Comparison of ENCODE assay signal across 8 mouse cellular contexts in the genomic region with DNA sequence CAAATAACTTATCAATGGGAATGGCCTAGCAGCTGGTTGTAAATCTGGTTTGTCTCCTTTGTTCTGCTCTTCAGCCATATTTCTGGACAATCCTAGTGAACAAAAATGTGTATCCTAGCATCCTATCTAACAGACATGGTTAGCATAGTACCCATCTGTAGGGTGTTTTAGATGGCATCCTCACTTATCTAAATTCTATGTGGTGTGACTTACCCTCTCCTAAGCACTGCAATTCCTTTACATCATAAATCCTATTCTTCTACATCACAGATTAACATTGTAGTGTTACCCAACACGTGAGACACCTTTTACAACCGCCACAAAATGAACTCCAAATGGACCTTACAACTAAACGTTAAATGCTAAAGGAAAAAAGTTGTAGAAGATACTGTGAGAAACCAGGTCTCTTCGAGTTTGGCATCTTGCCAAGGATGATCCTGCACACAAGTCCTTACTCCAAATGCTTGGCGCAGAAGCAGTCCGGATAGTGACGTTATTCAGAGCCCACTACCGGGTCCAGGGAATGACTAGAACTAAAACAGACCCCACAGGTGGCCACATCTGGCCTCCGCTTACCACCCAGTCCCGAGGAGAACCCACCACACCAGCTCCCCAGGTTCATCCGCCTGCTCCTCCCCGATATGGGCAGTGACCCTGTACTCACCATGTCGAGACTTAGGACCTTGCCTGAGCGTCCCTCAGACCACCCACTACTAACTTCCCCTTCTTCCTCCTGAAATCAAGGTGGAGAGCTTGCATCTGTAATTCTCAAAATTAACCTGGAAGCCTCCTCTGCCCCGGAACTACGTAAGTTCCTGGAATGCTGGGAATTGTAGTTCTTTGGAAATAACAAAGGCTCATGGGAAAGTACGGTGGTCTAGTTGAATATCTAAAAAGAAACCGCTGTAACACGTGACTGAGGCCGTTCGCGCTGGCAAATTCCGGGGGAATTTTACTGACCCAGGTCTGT. TPM values are rescaled to one million over a fixed set of nuclear protein-coding genes. Genes with fewer than 3 reads are reported as not detected.
A peak's percentile ranks its signal among the peaks of the same experiment; 100 is the strongest.
DNase-seq lines count a peak whose midpoint lies in the region; ATAC-seq and TF ChIP-seq lines count a peak whose summit lies in the region.

A gene (minus strand): TSS at position 753 of the 970 bp plus-strand sequence.

- peaks cover 8% of the 10 kb centered on the region for H3K9me3 ChIP-seq in forebrain, embryonic 12.5 days
- H3K9me3 ChIP-seq in heart, postnatal 0 days (replicated peaks; ENCODE audit: control insufficient read depth, low read length), result no peaks in the 10 kb centered on the region
- H3K9me3 ChIP-seq in liver, embryonic 14.5 days (ENCODE audit: control insufficient read depth, low read length), result no peaks in the 10 kb centered on the region
- H3K9me3 ChIP-seq in neural tube, embryonic 11.5 days (ENCODE audit: control insufficient read depth, low read length), result no peaks in the 10 kb centered on the region
- no peaks in the 10 kb centered on the region for H3K9me3 ChIP-seq in stomach, postnatal 0 days (ENCODE audit: control insufficient read depth, low read length)

- ATAC-seq in forebrain, embryonic 12.5 days (ENCODE audit: low FRiP score), result peak; percentile 92
- peak; percentile 92 for ATAC-seq in heart, postnatal 0 days (ENCODE audit: insufficient read depth, low read depth)
- ATAC-seq in liver, embryonic 14.5 days (ENCODE audit: insufficient read depth), result peak; percentile 85
- ATAC-seq in neural tube, embryonic 11.5 days (ENCODE audit: insufficient read depth, low FRiP score, low TSS enrichment), result peak; percentile 89
- ATAC-seq in stomach, postnatal 0 days (ENCODE audit: low FRiP score, low TSS enrichment), result peak; percentile 89

- no peak within 1 kb of the TSS for H3K27ac ChIP-seq in forebrain, embryonic 12.5 days
- H3K27ac ChIP-seq in heart, postnatal 0 days (ENCODE audit: low read depth), result peak within 1 kb of the TSS; percentile 78
- no peak within 1 kb of the TSS; the same call in 1 of the 2 replicates for H3K27ac ChIP-seq in liver, embryonic 14.5 days
- H3K27ac ChIP-seq in neural tube, embryonic 11.5 days (ENCODE audit: low read depth, low read length), result no peak within 1 kb of the TSS
- no peak within 1 kb of the TSS; the same call in 1 of the 2 replicates for H3K27ac ChIP-seq in stomach, postnatal 0 days (replicated peaks)

- 3% methylated on average over 23 of the region's 23 CpGs for WGBS in forebrain, embryonic 12.5 days
- WGBS in heart, postnatal 0 days, result 2% methylated on average over 23 of the region's 23 CpGs
- under 1% methylated on average over 23 of the region's 23 CpGs for WGBS in liver, embryonic 14.5 days (ENCODE audit: insufficient replicate concordance)
- 5% methylated on average over 23 of the region's 23 CpGs for WGBS in neural tube, embryonic 11.5 days
- 1% methylated on average over 23 of the region's 23 CpGs for WGBS in stomach, postnatal 0 days

- H3K4me3 ChIP-seq in forebrain, embryonic 12.5 days (replicated peaks), result peak within 1 kb of the TSS; percentile 64
- H3K4me3 ChIP-seq in heart, postnatal 0 days (ENCODE audit: low read depth, low read length), result peak within 1 kb of the TSS; percentile 68
- peak within 1 kb of the TSS; percentile 81 to 96 for H3K4me3 ChIP-seq in liver, embryonic 14.5 days (ENCODE audit: insufficient read depth in 1 of 2, low read depth in 2 of 2, low read length in 2 of 2)
- H3K4me3 ChIP-seq in neural tube, embryonic 11.5 days (ENCODE audit: low read depth, low read length), result peak within 1 kb of the TSS; percentile 80
- H3K4me3 ChIP-seq in stomach, postnatal 0 days (ENCODE audit: low read depth, low read length), result peak within 1 kb of the TSS; percentile 94

- peak within 1 kb of the TSS; percentile 55 for H3K4me2 ChIP-seq in forebrain, embryonic 12.5 days
- H3K4me2 ChIP-seq in heart, postnatal 0 days (ENCODE audit: low read depth, low read length), result peak within 1 kb of the TSS; percentile 84
- H3K4me2 ChIP-seq in liver, embryonic 14.5 days (ENCODE audit: low read depth), result peak within 1 kb of the TSS; percentile 79
- H3K4me2 ChIP-seq in neural tube, embryonic 11.5 days (ENCODE audit: low read depth), result peak within 1 kb of the TSS; percentile 58
- peak within 1 kb of the TSS; percentile 57 for H3K4me2 ChIP-seq in stomach, postnatal 0 days (replicated peaks; ENCODE audit: low read depth)

- H3K27me3 ChIP-seq in forebrain, embryonic 12.5 days, result 0 out of 2 replicates have a peak, but pooled peaks cover 3% of the 10 kb centered on the region
- no peaks in the 10 kb centered on the region for H3K27me3 ChIP-seq in heart, postnatal 0 days (ENCODE audit: control insufficient read depth, insufficient read depth, low read length)
- H3K27me3 ChIP-seq in liver, embryonic 14.5 days (ENCODE audit: control insufficient read depth, insufficient read depth, low read length), result no peaks in the 10 kb centered on the region
- H3K27me3 ChIP-seq in neural tube, embryonic 11.5 days (ENCODE audit: control insufficient read depth, insufficient read depth, low read length), result no peaks in the 10 kb centered on the region
- no peaks in the 10 kb centered on the region for H3K27me3 ChIP-seq in stomach, postnatal 0 days (ENCODE audit: control insufficient read depth, insufficient read depth, low read length)

- TF ChIP-seq CTCF in heart, postnatal 0 days (IDR thresholded peaks at IDR 0.05; ENCODE audit: low read depth), result no peak
- TF ChIP-seq CTCF in liver, embryonic 14.5 days (IDR thresholded peaks at IDR 0.05; ENCODE audit: low read depth), result no peak
- TF ChIP-seq CTCF in stomach, postnatal 0 days (IDR thresholded peaks at IDR 0.05; ENCODE audit: low read depth), result no peak

- peaks cover 21% of the 10 kb centered on the region for H3K36me3 ChIP-seq in forebrain, embryonic 12.5 days (replicated peaks)
- H3K36me3 ChIP-seq in heart, postnatal 0 days (replicated peaks; ENCODE audit: control insufficient read depth, insufficient read depth, low read length), result peaks cover 16% of the 10 kb centered on the region
- H3K36me3 ChIP-seq in liver, embryonic 14.5 days (replicated peaks; ENCODE audit: control insufficient read depth, insufficient read depth, low read depth), result no peaks in the 10 kb centered on the region
- H3K36me3 ChIP-seq in neural tube, embryonic 11.5 days (ENCODE audit: control insufficient read depth, insufficient read depth, low read length), result no peaks in the 10 kb centered on the region; the same call in 1 of the 2 replicates
- 0 out of 2 replicates have a peak, but pooled peaks cover 3% of the 10 kb centered on the region for H3K36me3 ChIP-seq in stomach, postnatal 0 days (ENCODE audit: control insufficient read depth, insufficient read depth, low read length)

- no peak for TF ChIP-seq EP300 in heart, postnatal 0 days (IDR thresholded peaks at IDR 0.05; ENCODE audit: low read depth)
- TF ChIP-seq EP300 in liver, embryonic 14.5 days (IDR thresholded peaks at IDR 0.05; ENCODE audit: low read depth), result no peak
- TF ChIP-seq EP300 in stomach, postnatal 0 days (optimal IDR thresholded peaks at IDR 0.05), result no peak

- DNase-seq in ES-CJ7 (ENCODE audit: low read depth, low spot score), result peak; percentile 91
- peak; percentile 73 for DNase-seq in c-Kit-positive CD71-negative TER-119-negative erythroid progenitor cells, embryonic 14.5 days (ENCODE audit: low read depth)
- peak; percentile 97 for DNase-seq in heart, postnatal 0 days (ENCODE audit: low spot score)
- peak; percentile 75 to 91 for DNase-seq in kidney, postnatal 36 days
- peak; percentile 78 to 88 (median 83) for DNase-seq in liver, embryonic 14.5 days (ENCODE audit: low read depth in 3 of 3, low spot score in 3 of 3)
- DNase-seq in neural tube, embryonic 11.5 days (ENCODE audit: low spot score), result peak; percentile 71
- DNase-seq in stomach, postnatal 0 days (ENCODE audit: low spot score), result peak; percentile 48

- H3K9ac ChIP-seq in forebrain, embryonic 12.5 days, result peak within 1 kb of the TSS; percentile 61
- H3K9ac ChIP-seq in heart, postnatal 0 days (replicated peaks; ENCODE audit: low read depth, low read length), result peak within 1 kb of the TSS; percentile 62
- H3K9ac ChIP-seq in liver, embryonic 14.5 days (replicated peaks), result peak within 1 kb of the TSS; percentile 74
- peak within 1 kb of the TSS; percentile 68 for H3K9ac ChIP-seq in neural tube, embryonic 11.5 days (ENCODE audit: low read length)
- H3K9ac ChIP-seq in stomach, postnatal 0 days (ENCODE audit: low read length), result peak within 1 kb of the TSS; percentile 72

- H3K4me1 ChIP-seq in forebrain, embryonic 12.5 days, result peaks cover 13% of the 10 kb centered on the region
- peaks cover 14% of the 10 kb centered on the region for H3K4me1 ChIP-seq in heart, postnatal 0 days (ENCODE audit: control insufficient read depth, insufficient read depth)
- peaks cover 11% of the 10 kb centered on the region in 2 experiments for H3K4me1 ChIP-seq in liver, embryonic 14.5 days (replicated peaks; ENCODE audit: control insufficient read depth in 2 of 2, insufficient read depth in 2 of 2, low read length in 1 of 2)
- H3K4me1 ChIP-seq in neural tube, embryonic 11.5 days (ENCODE audit: control insufficient read depth, insufficient read depth, low read length), result peaks cover 3% of the 10 kb centered on the region; the same call in 1 of the 2 replicates
- H3K4me1 ChIP-seq in stomach, postnatal 0 days (replicated peaks; ENCODE audit: control insufficient read depth, insufficient read depth), result no peaks in the 10 kb centered on the region

RNA-seq across cellular contexts. Expression of the gene that starts here (rescaled TPM):
- 6.1 TPM in 2 replicates for polyA plus RNA-seq in forebrain, embryonic 12.5 days (2016; fragmentation: Nextera tagmentation; extraction: Ambion mirVana)
- total RNA-seq in heart, postnatal 0 days (2014; rRNA removed; ENCODE audit: low replicate concordance), result 3.4 and 3.5 TPM in 2 replicates
- polyA plus RNA-seq in heart, postnatal 0 days (2015; fragmentation: Nextera tagmentation; extraction: Ambion mirVana), result 5.1 and 7.1 TPM in 2 replicates
- 0.73 and 1.0 TPM in 2 replicates for polyA plus RNA-seq in liver, embryonic 14.5 days (2012; rRNA removed)
- polyA plus RNA-seq in liver, embryonic 14.5 days (2014; fragmentation: Nextera tagmentation; extraction: Ambion mirVana), result 1.2 and 1.8 TPM in 2 replicates
- 5.0 and 5.8 TPM in 2 replicates for polyA plus RNA-seq in neural tube, embryonic 11.5 days (2014; fragmentation: Nextera tagmentation; extraction: Ambion mirVana)
- 3.1 and 4.4 TPM in 2 replicates for polyA plus RNA-seq in stomach, postnatal 0 days (2015; fragmentation: Nextera tagmentation; extraction: Ambion mirVana)
